Mouse (Mus musculus) adrenal gland, adult 18-20 months (tissue): Measurements from ENCODE around the gene Zfp109. TPM values are rescaled to one million over a fixed set of nuclear protein-coding genes. Genes with fewer than 3 reads are reported as not detected.
A peak's percentile ranks its signal among the peaks of the same experiment; 100 is the strongest.
"Not testable (repeated sequence)": the region's sequence is repeated elsewhere in the genome, so short reads cannot be mapped to it uniquely, and the experiment has no call there.

Experiments
- DNase-seq, 2 experiments: peaks; one replicate each; pipeline ENCODE4 v3.0.0; 2021 to 2022; ENCODE audit warnings: low spot score in 2 of 2
- long read RNA-seq, 2 experiments: library from polyadenylated mRNA; stranded (forward); transcript quantifications; one replicate each; pipeline ENCODE4 v2.0.0; 2021
- total RNA-seq, 2 experiments: library from RNA; stranded (reverse); gene quantifications; 1 replicate in 1 of 2; 2 replicates in 1 of 2; pipeline ENCODE4 v1.2.3; 2021

Zfp109 gene
- 1 to 10 TPM; 3.1 to 3.2 TPM for total RNA-seq
- long read RNA-seq, experiment 1, result 0 reads
- long read RNA-seq, experiment 2, partial matches to known transcripts, result 0 of 1 reads
- long read RNA-seq, experiment 2, other reads (novel, unspliced or antisense), result 1 of 1 reads

- peak; percentile 50 to 56 for DNase-seq
These were observed at the start of gene Zfp109 for GRCm38 (mm10) chr7:24237040-24237791. TSS of gene Zfp109 (minus strand) at chr7:24237560.

GRCm38 (mm10) chr7:24286916-24287315 is 49.6 kb upstream of the Zfp109 start:
- no peak for DNase-seq

DNA sequence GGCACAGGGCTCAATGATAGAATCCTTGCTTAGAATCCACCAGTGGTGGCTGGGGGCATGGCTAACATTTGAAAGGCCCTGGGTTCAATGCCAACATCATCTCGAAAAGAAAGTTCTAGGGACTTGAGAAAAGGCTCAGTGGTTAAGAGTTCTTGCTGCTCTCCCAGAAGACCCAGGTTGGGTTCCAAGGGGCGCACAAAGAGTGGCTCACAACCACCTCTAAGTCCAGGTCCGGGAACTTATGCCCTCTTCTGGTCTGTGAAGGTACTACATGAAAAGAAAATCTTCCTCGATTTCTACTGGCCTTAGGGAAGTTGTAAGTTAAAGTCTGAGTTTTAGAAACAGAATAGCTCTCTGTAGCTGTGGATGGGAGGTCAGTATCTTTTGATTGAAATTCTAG is 48.7 kb upstream of the Zfp109 start:
- no peak for DNase-seq

GRCm38 (mm10) chr7:24280858-24281145 is 43.4 kb upstream of the Zfp109 start:
- no peak for DNase-seq

DNA sequence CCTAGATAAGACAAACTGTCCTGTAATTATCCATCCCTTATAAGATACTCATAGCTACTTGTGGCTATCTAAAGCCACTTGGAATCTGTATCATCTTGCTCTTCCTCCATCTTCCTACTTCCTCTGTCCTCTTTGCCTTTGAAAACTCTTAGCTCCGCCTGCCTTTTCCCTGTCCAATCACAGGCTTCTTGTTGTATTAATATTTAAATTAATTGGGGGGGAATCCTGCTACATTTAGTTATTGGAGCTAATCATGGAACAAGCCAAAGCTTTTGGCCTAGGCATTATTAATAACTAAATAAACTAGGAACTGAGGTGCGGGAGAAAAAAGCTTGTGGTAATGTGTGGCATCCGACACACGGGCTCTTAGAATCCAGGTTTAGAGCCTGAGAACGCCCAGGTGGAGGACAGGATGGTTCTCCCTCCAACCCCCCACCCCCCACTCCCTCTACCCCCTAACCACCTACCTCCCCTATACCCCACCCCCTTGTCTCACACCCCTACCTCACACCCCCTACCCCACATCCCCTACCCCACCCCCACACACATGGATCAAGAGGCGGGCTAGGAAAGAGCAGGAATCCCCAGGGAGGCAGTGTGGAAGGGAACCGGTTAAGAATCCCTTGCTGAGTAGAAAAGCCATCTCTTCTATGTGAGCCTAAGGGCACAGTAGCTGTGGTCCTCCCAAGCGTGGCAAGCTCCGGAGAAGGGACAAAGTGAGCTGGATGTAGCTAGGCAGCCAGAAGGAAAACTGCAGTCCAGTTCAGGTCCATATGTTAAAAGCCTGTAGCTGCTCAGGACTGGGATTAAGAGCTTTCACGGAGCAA is 42.9 kb upstream of the Zfp109 start:
- no peak for DNase-seq

DNA sequence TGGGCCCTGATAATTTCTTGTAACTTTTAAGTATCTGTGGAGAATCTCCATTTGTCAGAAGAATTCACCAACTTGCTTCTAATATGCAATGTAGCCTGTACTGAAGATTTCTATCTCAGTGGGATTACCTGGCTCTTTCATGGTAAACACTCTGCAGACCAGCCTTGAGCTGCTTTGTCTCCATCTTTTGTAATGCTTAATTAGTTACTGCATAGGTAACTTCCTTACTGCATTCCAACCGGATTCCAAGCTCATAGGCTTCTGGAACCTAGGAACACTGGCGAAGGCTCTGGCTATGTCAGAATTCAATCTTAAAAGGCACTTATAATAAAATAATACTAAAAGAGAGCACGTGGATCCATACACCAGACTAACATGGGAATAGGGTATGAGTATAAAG is 41.4 kb upstream of the Zfp109 start:
- not testable (repeated sequence) for DNase-seq

DNA sequence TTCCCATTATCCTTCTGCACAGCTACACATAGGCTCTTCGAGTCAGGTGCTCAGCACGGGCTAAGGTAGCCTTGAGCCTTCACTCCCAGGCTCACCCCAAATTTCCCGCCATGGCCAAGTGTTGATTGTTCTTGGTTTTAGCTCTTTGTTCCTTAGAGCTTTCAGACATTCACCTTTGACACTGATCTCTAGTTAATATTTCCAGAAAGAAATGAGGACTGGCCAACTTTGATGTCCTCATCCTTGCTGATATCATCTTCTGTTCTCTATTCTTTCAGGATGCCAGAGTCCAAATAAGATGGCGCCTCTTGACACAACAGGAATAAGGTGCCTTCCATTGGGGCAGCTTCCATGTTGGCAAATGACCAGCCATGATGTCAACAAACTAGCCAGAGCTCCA is 37.1 kb upstream of the Zfp109 start:
- DNase-seq, result no peak

- DNase-seq, result no peak
These were observed 33.8 kb upstream of the Zfp109 start for GRCm38 (mm10) chr7:24271191-24271590.

DNA sequence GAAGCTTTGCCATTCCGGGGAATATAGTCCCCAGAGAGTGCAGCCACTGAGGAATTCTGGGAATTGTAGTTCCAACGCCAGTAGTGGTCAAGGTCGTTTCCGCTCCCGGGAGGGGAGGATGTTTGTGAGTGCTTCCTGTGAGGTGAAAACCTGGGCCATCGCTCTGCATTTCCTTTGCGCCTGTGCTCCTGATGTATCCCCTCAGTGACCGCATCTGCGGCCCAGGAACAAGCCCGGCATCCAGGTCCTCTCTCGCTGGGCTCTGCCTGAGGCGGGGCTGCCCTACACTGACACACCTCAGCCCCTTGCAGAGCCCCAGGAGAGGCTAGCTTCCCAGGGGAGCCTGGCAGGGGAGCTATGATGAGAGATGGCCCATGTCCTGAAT is 32.9 kb upstream of the Zfp109 start, which contains the start of gene Zfp93:
Gene Zfp93 (plus strand): TSS at position 133 of the 385 bp plus-strand sequence.
- peak; percentile 53 to 57 for DNase-seq

- DNase-seq, result no peak
These were observed 32.4 kb upstream of the Zfp109 start for GRCm38 (mm10) chr7:24269667-24270287.

- no peak for DNase-seq
These were observed 31.9 kb upstream of the Zfp109 start for GRCm38 (mm10) chr7:24269256-24269655.

DNA sequence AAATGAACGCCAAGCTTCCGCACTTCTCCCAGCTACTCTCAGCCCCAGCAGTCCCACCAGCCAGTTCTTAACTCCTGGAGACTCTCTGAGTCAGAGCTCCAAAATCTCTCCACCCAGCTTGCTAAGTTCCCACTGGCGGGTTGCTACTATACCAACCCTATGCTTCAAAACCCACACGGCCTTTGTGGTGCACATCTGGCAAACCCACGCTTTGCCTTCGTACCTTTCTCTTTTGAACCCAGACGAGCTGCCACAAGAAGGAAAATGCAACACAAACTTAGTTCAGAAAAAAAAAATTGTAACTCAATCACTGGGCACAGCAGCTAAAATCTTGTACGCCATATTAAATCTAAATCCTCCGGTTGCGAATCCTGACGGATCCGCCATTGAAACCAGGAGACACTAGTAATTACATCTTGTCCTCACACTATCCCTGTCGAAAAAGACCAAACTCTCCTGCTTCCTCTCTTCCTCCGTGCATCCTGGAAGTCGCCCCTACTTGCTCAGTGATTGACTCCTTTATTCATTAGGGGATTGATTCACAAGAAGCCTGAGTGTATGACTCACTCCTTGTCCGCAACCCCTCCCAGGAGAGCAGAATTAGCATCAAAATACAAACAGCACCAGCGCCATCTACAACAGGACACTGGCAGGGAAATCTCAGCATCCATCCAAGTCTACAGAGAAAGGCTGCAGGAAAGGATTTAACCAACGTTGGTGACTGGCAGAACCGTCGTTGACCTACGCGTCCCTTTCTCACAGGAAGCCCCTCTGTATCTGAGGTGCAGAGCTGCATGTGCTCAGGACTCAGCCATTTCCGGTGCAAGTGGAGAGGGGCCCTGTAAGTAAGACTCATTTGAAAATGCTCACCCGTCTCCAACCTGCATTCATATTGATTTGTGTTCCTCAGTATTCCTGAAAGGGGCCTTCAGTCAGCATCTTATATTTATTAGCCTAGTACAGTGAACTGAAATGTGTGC is 31.1 kb upstream of the Zfp109 start:
- no peak for DNase-seq

GRCm38 (mm10) chr7:24260000-24260312 is 22.6 kb upstream of the Zfp109 start:
- DNase-seq, result no peak

GRCm38 (mm10) chr7:24259306-24259999 is 22.1 kb upstream of the Zfp109 start:
- no peak for DNase-seq

GRCm38 (mm10) chr7:24254633-24255474 is 17.5 kb upstream of the Zfp109 start, which contains the start of gene Zfp108:
TSS of gene Zfp108 (plus strand) at chr7:24254794.
- peak; percentile 65 to 66 for DNase-seq

DNA sequence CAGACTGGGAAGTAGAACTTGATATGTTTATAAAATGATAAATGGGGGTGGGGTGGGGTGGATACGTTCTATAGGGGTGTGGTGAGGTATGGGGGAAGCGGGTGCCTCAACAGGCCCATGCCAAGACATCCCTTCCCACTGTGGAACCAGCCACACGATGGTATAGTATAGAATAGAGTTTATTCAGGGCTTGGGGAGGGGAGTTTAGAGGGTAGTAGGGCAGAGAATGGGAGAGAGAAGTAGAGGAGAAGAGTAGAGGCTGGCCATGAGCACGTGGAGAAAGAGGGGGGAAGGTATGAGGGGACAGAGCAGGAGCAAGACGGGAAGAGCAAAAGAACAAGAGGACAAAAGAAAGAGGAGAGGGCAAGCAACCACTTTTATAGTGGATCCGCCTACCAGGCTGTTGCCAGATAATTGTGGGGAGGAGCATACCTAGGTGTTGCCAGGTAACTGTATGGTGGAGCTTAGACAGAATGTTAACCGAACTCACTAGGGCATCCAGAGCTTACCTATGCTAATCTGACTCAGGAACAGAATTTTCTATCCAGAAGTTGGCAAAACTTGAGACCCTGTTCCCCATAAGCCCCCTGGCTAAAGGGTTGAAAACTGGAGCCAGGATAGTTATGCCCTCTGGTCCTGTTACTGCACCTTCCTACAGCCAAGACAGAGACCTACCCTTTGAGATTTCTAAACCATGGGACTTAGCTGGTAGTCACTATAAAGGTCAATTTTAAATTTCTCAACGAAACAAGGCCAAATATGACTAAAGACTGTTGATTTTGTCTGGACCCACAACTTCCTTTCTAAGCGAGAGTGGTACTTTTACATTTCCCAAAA is 16.6 kb upstream of the Zfp109 start:
- DNase-seq, result no peak

GRCm38 (mm10) chr7:24211343-24211742 is 26.0 kb downstream of the Zfp109 start, which contains the start of gene Zfp111:
TSS of gene Zfp111 (minus strand) at chr7:24211443.
- DNase-seq, result no peak

DNA sequence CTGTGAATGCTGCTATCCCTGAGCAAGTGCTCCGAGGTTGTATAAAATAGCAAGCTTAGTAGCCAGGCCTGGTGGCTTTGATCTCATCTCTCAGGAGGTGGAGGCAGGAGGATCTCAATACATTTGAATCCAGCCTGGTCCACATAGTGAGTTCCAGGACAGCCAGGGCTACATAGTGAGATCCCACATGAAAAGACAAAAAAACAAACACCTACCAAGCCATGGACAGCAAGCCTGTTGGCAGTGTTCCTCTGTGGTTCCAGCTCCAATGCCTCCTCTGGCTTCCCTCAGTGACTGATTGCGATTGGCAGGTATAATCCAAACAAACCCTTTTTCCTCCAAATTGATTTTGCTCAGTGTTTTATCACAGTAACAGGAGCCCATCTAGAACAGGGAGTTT is 27.1 kb downstream of the Zfp109 start:
- DNase-seq, result no peak
